Mouse (Mus musculus) limb, embryonic 11.5 days (tissue): ENCODE results near the gene Pstpip1. TPM values are rescaled to one million over a fixed set of nuclear protein-coding genes. Genes with fewer than 3 reads are reported as not detected.

Experiments used
- ATAC-seq: fragments of 200-750 bp; cut with Nextera tagmentation; 2 replicates; pipeline ENCODE4 v1.8.0; 2017; ENCODE audit warnings: low read depth; ENCODE audit not compliant: insufficient number of reproducible peaks, low FRiP score, low TSS enrichment
- DNase-seq: peaks from one replicate; pipeline ENCODE4 v3.0.0-alpha.2; 2015; ENCODE audit warnings: low spot score
- H3K27ac ChIP-seq: fragments of 300-500 bp; sonication (generic); replicated peaks from 2 replicates; pipeline ENCODE4 v1.5.1; 2014; ENCODE audit warnings: low read depth, mild to moderate bottlenecking, low read length
- H3K27me3 ChIP-seq: fragments of 300-500 bp; sonication (generic); 2 replicates; pipeline ENCODE4 v1.6.1; 2014; ENCODE audit warnings: mild to moderate bottlenecking, low read length, mixed read lengths; ENCODE audit not compliant: control insufficient read depth, insufficient read depth
- H3K36me3 ChIP-seq: fragments of 300-500 bp; sonication (generic); 2 replicates; pipeline ENCODE4 v1.6.1; 2014; ENCODE audit warnings: mild to moderate bottlenecking, low read length, moderate library complexity, mixed read lengths; ENCODE audit not compliant: control insufficient read depth, insufficient read depth
- H3K4me1 ChIP-seq: fragments of 300-500 bp; sonication (generic); 2 replicates; pipeline ENCODE4 v1.6.1; 2014; ENCODE audit warnings: low read length, mixed read lengths; ENCODE audit not compliant: control insufficient read depth, insufficient read depth
- H3K4me2 ChIP-seq: fragments of 300-500 bp; sonication (generic); 2 replicates; pipeline ENCODE4 v1.6.1; 2014; ENCODE audit warnings: low read depth, mild to moderate bottlenecking, moderate library complexity; ENCODE audit not compliant: severe bottlenecking
- H3K4me3 ChIP-seq: fragments of 300-500 bp; sonication (generic); 2 replicates; pipeline ENCODE4 v1.5.1; 2014; ENCODE audit warnings: low read depth, low read length
- H3K9ac ChIP-seq: fragments of 300-500 bp; sonication (generic); 2 replicates; pipeline ENCODE4 v1.6.1; 2014; ENCODE audit warnings: mild to moderate bottlenecking, low read length
- H3K9me3 ChIP-seq: fragments of 300-500 bp; sonication (generic); 2 replicates; pipeline ENCODE4 v1.6.1; 2016; ENCODE audit warnings: low read length; ENCODE audit not compliant: control insufficient read depth
- WGBS: fragments of 180-500 bp; shearing (Covaris S2); extraction: QIAGEN DNeasy Blood & Tissue Kit; methylation state at CpG from one replicate; pipeline ENCODE4 v1.1.7; 2014; 5-methylcytosine and 5-hydroxymethylcytosine counted together
- polyA plus RNA-seq: library from polyadenylated mRNA; unstranded; fragments of >200 nt; fragmentation: Nextera tagmentation; extraction: Ambion mirVana; gene quantifications from 2 replicates; pipeline ENCODE4 v1.2.1, GENCODE M21; 2014

Gene Pstpip1
- polyA plus RNA-seq, 1 experiment from 2014 or later: 0.28 TPM

GRCm38 (mm10) chr9:56165377-56165776 is 75.6 kb downstream of the Pstpip1 start, which contains the start of gene Tspan3:
Gene Tspan3, minus strand, starts transcription at chr9:56165477.
- Histone ChIP-seq H3K27me3 (no peaks in the 10 kb centered on the region), H3K9me3 (no peaks in the 10 kb centered on the region), H3K4me2 (no peak within 1 kb of the TSS), H3K4me1 (peaks cover 16% of the 10 kb centered on the region), H3K4me3 (no peak within 1 kb of the TSS), H3K9ac (no peak within 1 kb of the TSS), H3K36me3 (no peaks in the 10 kb centered on the region), H3K27ac (peak within 1 kb of the TSS; percentile 15; the same call in 1 of the 2 replicates)
- DNase-seq: no peak
- 89% methylated on average over 6 of the region's 6 CpGs for WGBS
- no peak for ATAC-seq

GRCm38 (mm10) chr9:56166161-56166560 is 76.4 kb downstream of the Pstpip1 start:
- Histone ChIP-seq H3K36me3 (no peaks in the 10 kb centered on the region), H3K27ac (peak overlapping the region; percentile 15; the same call in 1 of the 2 replicates), H3K9me3 (no peaks in the 10 kb centered on the region), H3K9ac (no peak overlapping the region), H3K27me3 (no peaks in the 10 kb centered on the region), H3K4me3 (no peak overlapping the region), H3K4me2 (no peak overlapping the region), H3K4me1 (peaks cover 16% of the 10 kb centered on the region)
- 25% methylated on average over 5 of the region's 5 CpGs for WGBS
- DNase-seq (peak; percentile 59), ATAC-seq (no peak)

DNA sequence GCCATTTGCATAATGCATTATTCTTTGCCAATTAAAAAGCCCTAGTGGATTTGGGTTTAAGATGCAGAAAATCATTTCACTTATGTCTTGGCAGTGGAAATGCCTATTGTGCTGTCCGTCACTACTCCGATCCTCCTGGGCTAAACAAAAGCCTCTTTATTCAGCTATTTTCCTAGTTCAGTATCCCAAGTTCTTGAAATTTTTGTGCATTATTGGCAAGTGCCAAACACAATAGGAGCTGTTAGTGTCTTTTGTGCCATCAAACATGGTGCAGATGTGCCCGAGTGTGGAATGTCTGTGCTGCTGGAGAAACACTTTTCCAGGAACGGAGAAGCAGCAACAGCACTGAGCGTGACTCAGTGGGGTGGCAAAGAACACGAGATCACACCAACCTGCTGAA is 77.9 kb downstream of the Pstpip1 start:
- DNase-seq: no peak
- Histone ChIP-seq H3K4me3 (no peak overlapping the region), H3K9me3 (no peaks in the 10 kb centered on the region), H3K36me3 (no peaks in the 10 kb centered on the region), H3K27me3 (no peaks in the 10 kb centered on the region), H3K9ac (no peak overlapping the region), H3K4me1 (peaks cover 16% of the 10 kb centered on the region), H3K27ac (no peak overlapping the region), H3K4me2 (no peak overlapping the region)
- 73% methylated on average over 6 of the region's 6 CpGs for WGBS
- ATAC-seq: no peak

DNA sequence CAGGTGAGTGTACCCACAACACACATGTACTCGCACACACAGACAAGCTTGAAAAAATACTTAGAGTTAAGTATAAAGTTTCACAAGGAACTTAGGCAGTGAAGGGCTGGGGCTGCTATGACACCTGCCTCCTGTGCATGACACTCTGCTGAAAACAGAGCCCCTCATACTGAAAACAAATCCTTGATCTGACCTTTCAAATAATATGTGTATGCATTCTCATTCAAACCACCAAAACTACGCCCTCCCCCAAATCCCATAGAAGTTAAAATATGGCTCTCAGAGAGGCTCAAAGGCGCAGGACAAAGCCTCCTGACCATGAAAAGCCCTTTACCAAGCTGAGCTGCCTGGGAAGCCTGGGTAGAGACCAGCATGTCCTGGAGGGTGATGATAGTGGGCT is 85.6 kb downstream of the Pstpip1 start:
- ATAC-seq (no peak), DNase-seq (no peak)
- no peak overlapping the region for H3K4me3 ChIP-seq
- no peaks in the 10 kb centered on the region for H3K4me1 ChIP-seq
- H3K36me3 ChIP-seq: no peaks in the 10 kb centered on the region
- H3K9ac ChIP-seq: no peak overlapping the region
- H3K27me3 ChIP-seq: no peaks in the 10 kb centered on the region
- no peak overlapping the region for H3K27ac ChIP-seq
- no peak overlapping the region for H3K4me2 ChIP-seq
- 88% methylated on average over 3 of the region's 3 CpGs for WGBS
- no peaks in the 10 kb centered on the region for H3K9me3 ChIP-seq

DNA sequence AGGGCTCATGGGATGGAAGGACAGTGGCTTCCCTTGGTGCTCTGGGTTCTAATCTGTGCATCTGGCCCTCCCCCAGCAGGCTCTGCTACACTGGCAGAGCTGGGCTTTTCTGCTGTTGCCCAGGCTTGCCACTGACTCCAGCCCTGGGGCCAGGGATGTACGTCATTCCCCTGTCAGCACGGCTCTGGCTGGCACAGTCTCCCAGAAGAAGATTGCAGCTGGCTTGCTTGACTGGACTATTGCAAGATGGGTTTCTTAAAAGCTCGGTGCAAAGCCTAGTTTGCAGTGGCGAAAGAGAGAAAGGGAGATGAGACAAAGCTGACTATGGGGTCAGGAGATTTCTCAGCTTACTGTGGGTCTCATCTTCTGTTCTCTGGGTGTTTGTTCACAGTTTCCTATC is 87.6 kb downstream of the Pstpip1 start:
- no peak overlapping the region for H3K4me2 ChIP-seq
- 81% methylated on average over 4 of the region's 4 CpGs for WGBS
- H3K4me1 ChIP-seq: no peaks in the 10 kb centered on the region
- H3K36me3 ChIP-seq: no peaks in the 10 kb centered on the region
- H3K9me3 ChIP-seq: no peaks in the 10 kb centered on the region
- no peak overlapping the region for H3K27ac ChIP-seq
- no peak for DNase-seq
- no peak overlapping the region for H3K4me3 ChIP-seq
- H3K9ac ChIP-seq: no peak overlapping the region
- ATAC-seq: no peak
- no peaks in the 10 kb centered on the region for H3K27me3 ChIP-seq

Other genes starting within 250 kb of the Pstpip1 start
- 7.1 and 8.4 TPM in 2 replicates for gene Scaper, start 151.8 kb upstream of the Pstpip1 start, polyA plus RNA-seq
- gene 4930563M21Rik, start 79.4 kb upstream of the Pstpip1 start, polyA plus RNA-seq: 0.33 and 0.41 TPM in 2 replicates
- 307 and 318 TPM in 2 replicates for gene Rcn2, start 48.1 kb upstream of the Pstpip1 start, polyA plus RNA-seq
- 418 and 432 TPM in 2 replicates for gene Tspan3, start 75.5 kb downstream of the Pstpip1 start, polyA plus RNA-seq